Mouse (Mus musculus) cortical plate, adult 2 months (tissue): ENCODE data around the gene Tsc22d3.

Experiments used
- CTCF ChIP-seq: fragments of 200-500 bp; IDR thresholded peaks from 2 replicates; pipeline ENCODE4 v1.5.1; 2011; ENCODE audit warnings: mild to moderate bottlenecking, control low read depth, low read length; ENCODE audit not compliant: insufficient read depth; ENCODE audit errors: extremely low read depth
- POLR2A ChIP-seq: fragments of 200-500 bp; IDR thresholded peaks from 2 replicates; pipeline ENCODE4 v1.6.1; 2011; ENCODE audit warnings: mild to moderate bottlenecking, low read length, control low read depth; ENCODE audit not compliant: insufficient read depth; ENCODE audit errors: extremely low read depth

DNA sequence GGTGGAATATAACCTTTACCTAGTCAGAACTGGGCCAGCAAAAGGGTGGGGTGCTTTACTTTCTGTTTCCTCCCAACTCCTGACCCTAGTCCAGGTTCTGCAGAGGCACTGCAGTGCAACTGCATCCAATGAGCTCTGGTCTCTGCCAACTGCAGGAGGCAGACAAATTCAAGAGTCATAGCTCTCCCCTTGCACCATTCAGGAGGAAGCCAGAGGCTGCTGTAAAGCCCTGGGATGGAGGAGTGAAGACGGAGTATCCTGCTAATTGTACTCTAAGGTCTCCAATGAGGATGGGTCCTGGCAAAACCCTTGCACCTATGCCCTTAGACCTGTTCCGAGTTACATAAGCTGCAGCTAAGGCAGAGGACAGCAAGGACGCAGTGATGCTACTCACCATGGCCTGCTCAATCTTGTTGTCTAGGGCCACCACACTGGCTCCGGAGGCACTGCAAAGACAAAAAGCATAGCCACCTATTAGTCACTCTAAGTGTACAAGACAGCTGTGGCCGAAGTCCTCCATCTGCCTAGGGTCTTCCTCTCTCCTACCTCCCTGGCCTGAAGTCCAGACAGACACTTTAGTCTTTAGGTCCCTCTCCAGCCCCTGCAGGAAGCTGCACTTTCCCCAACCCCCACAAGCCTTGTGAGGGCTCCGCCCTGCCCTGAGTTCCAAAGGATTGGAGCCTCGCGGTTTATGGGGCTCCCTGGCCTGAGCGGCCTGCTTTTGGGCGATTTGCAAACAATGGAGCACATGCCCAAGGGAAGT lies 58.6 kb downstream of the Tsc22d3 start:
- TF ChIP-seq CTCF (no peak), POLR2A (peak; percentile 24; the same call in 1 of the 2 replicates)
